Mouse (Mus musculus) spleen, adult 2 months (tissue): Measurements from ENCODE around the gene Ripor1. TPM values are rescaled to one million over a fixed set of nuclear protein-coding genes. Genes with fewer than 3 reads are reported as not detected.

Experiments used
- DNase-seq, 2 experiments: peaks; one replicate each; pipeline versions ENCODE4 v3.0.0 to v3.0.0-alpha.2; 2012 to 2021; ENCODE audit warnings: low spot score in 2 of 2, low read depth in 1 of 2
- H3K27ac ChIP-seq: fragments of 200-500 bp; 2 replicates; pipeline ENCODE4 v1.5.1; 2012; ENCODE audit warnings: low read length, inconsistent platforms; ENCODE audit not compliant: insufficient read depth
- H3K27me3 ChIP-seq: fragments of 200-500 bp; 2 replicates; pipeline ENCODE4 v1.6.1; 2012; ENCODE audit warnings: mild to moderate bottlenecking, moderate library complexity, low read length, inconsistent platforms; ENCODE audit not compliant: control insufficient read depth, insufficient read depth
- H3K36me3 ChIP-seq: fragments of 200-500 bp; 2 replicates; pipeline ENCODE4 v1.6.1; 2012; ENCODE audit warnings: mild to moderate bottlenecking, low read length, inconsistent platforms; ENCODE audit not compliant: control insufficient read depth, insufficient read depth
- H3K4me1 ChIP-seq: fragments of 200-500 bp; 2 replicates; pipeline ENCODE4 v1.6.1; 2011; ENCODE audit warnings: inconsistent platforms; ENCODE audit not compliant: control insufficient read depth, insufficient read depth, insufficient read length
- H3K4me3 ChIP-seq: fragments of 200-500 bp; 2 replicates; pipeline ENCODE4 v1.5.1; 2011; ENCODE audit warnings: mild to moderate bottlenecking, inconsistent platforms; ENCODE audit not compliant: insufficient read depth, insufficient read length; ENCODE audit errors: extremely low read depth
- CTCF ChIP-seq: fragments of 200-500 bp; IDR thresholded peaks from 2 replicates; pipeline ENCODE4 v1.5.1; 2011; ENCODE audit warnings: mild to moderate bottlenecking, inconsistent platforms; ENCODE audit not compliant: insufficient read depth, insufficient read length, insufficient replicate concordance; ENCODE audit errors: extremely low read depth
- POLR2A ChIP-seq: fragments of 200-500 bp; IDR thresholded peaks from 2 replicates; pipeline ENCODE4 v1.6.1; 2011; ENCODE audit warnings: low read depth, low read length, inconsistent platforms
- WGBS: fragments of 180-500 bp; shearing (Covaris S2); methylation state at CpG from one replicate; pipeline ENCODE4 v1.1.7; 2018; 5-methylcytosine and 5-hydroxymethylcytosine counted together
- polyA plus RNA-seq: library from polyadenylated mRNA; depleted of rRNA; stranded (reverse); fragments of >200 nt; gene quantifications from 2 replicates; pipeline ENCODE4 v1.2.3, GENCODE M21; 2012

Ripor1 gene
- polyA plus RNA-seq, 1 experiment = 26.5 TPM

DNA sequence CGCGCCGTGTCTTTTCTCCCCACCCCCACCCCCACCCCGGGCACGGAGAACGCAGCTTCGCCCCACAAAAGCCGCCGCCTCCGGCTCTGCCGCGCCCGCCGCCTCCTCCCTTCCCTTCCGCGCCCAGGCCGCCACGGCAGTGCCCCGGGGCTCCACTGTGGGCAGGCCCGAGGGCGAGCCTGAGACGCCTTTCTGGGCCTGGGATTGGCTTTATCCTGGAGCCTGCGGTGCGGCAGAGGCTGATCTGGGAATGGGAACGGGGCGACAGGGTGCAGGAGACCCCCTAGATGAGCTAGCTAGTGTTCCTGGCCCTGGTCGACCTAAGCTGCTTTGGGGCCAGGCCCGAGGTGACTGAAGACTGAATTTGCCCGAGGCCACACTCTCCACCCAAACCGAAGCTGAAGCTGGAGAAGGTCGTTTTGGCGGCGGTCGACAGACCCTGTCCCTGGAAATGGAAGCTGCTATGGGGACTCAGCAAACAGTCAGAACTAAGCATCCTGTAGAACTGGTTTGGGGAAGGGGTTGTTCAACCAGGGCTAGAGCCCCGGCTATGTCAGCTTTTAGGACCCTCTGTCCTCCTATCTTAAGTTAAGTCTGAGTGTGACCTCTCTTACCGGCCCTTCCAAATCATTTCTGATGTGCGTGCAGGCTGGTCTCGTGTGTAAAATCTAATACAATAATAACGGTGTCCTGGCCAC is 585 bp downstream of the Ripor1 start:
- Histone ChIP-seq H3K27ac (peak overlapping the region; percentile 82), H3K36me3 (no peaks in the 10 kb centered on the region), H3K4me3 (peak overlapping the region; percentile 76), H3K27me3 (no peaks in the 10 kb centered on the region), H3K4me1 (peaks cover 26% of the 10 kb centered on the region)
- WGBS = under 1% methylated on average over 39 of the region's 39 CpGs
- no peak for TF ChIP-seq POLR2A
- no peak for TF ChIP-seq CTCF
- peak in 1 of 2 experiments; percentile 43 for DNase-seq

GRCm38 (mm10) chr8:105606189-105607023 is 1.4 kb downstream of the Ripor1 start:
- WGBS = 2% methylated on average over 30 of the region's 30 CpGs
- Histone ChIP-seq H3K27ac (peak overlapping the region; percentile 82), H3K4me3 (peak overlapping the region; percentile 76), H3K4me1 (peaks cover 26% of the 10 kb centered on the region), H3K27me3 (no peaks in the 10 kb centered on the region), H3K36me3 (no peaks in the 10 kb centered on the region)
- DNase-seq = peak; percentile 33 to 38
- no peak for TF ChIP-seq CTCF
- TF ChIP-seq POLR2A = 0 out of 2 replicates have a peak, but pooled peaks have one; percentile 6

DNA sequence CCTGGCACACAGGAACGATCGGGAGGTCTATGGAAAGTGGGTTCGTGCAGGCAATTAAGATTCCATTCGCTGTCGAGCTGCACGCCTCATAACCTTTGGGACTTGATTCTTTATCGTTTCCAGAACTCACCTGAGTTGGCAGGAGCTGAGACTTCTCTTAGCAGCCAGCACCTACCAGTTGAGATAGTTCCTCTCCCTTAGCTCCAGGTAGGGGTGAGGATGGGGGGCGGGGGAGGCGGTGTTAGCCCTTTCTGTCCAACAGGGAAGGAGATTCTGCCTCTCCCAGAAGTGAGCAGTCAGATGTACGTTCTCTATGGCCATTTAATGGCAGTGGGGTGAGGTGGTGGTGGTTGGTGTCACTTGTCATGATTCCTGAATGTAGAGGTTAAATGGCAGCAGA is 2.0 kb downstream of the Ripor1 start:
- TF ChIP-seq CTCF (no peak), POLR2A (no peak)
- no peaks in the 10 kb centered on the region for H3K27me3 ChIP-seq
- peaks cover 26% of the 10 kb centered on the region for H3K4me1 ChIP-seq
- peak overlapping the region; percentile 76; the same call in 1 of the 2 replicates for H3K4me3 ChIP-seq
- peak overlapping the region; percentile 82 for H3K27ac ChIP-seq
- DNase-seq = no peak
- WGBS = 9% methylated on average over 10 of the region's 10 CpGs
- no peaks in the 10 kb centered on the region for H3K36me3 ChIP-seq

DNA sequence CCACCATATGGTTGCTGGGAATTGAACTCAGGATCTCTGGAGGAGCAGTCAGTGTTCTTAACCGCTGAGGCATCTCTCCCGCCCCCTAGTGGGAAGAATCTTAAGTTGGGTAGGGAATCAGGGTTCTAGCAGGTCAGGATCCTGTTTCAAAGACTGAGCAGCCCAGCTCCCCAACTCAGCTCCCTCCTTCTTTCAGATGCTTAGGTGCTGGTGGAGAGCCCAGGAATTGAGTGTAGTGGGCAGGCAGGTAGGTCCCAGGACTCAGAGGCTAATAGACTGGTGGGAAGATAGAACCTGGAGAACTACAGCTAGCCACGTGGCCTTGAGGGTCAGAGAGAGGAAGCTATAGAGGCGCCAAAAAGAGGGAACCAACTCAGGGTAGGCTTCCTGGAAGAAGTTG is 2.6 kb downstream of the Ripor1 start:
- peak in 1 of 2 experiments; percentile 56 for DNase-seq
- H3K27me3 ChIP-seq = no peaks in the 10 kb centered on the region
- H3K27ac ChIP-seq = no peak overlapping the region
- 6% methylated on average over 4 of the region's 4 CpGs for WGBS
- H3K4me3 ChIP-seq = no peak overlapping the region
- no peaks in the 10 kb centered on the region for H3K36me3 ChIP-seq
- peaks cover 26% of the 10 kb centered on the region for H3K4me1 ChIP-seq
- TF ChIP-seq CTCF = peak; percentile 32; the same call in 1 of the 2 replicates
- TF ChIP-seq POLR2A = no peak

DNA sequence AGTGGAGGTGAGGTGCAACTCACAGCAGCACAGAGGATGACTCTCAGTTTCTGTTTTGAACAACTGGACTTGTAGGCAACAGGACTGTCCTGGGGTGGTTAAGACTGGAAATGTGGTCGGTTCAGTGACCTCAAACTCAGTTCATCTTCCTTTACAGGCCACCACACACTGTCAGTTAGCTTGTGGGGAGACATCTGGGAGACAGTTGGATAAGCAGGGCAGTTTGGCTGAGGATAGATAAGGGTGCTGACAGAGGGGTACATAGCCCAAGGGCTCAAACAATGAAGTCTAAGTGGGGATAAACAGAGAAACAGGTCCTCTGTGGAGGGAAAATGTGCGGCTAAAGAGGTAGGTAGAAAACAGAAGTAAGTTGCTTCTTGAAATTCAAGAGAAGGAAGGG is 4.3 kb downstream of the Ripor1 start:
- no peak for TF ChIP-seq POLR2A
- TF ChIP-seq CTCF = no peak
- Histone ChIP-seq H3K27me3 (no peaks in the 10 kb centered on the region), H3K4me1 (peaks cover 32% of the 10 kb centered on the region), H3K27ac (peak overlapping the region; percentile 14; the same call in 1 of the 2 replicates), H3K4me3 (no peak overlapping the region), H3K36me3 (no peaks in the 10 kb centered on the region)
- 17% methylated on average over 2 of the region's 2 CpGs for WGBS
- no peak for DNase-seq

GRCm38 (mm10) chr8:105609771-105610170 is 4.7 kb downstream of the Ripor1 start:
- Histone ChIP-seq H3K36me3 (peaks cover under 1% of the 10 kb centered on the region; the same call in 1 of the 2 replicates), H3K27me3 (no peaks in the 10 kb centered on the region), H3K27ac (no peak overlapping the region), H3K4me3 (no peak overlapping the region), H3K4me1 (peaks cover 29% of the 10 kb centered on the region)
- no peak for DNase-seq
- 36% methylated on average over 4 of the region's 4 CpGs for WGBS
- TF ChIP-seq CTCF (no peak), POLR2A (no peak)
